ENCODE assay signal across 20 mouse cellular contexts in the genomic region with DNA sequence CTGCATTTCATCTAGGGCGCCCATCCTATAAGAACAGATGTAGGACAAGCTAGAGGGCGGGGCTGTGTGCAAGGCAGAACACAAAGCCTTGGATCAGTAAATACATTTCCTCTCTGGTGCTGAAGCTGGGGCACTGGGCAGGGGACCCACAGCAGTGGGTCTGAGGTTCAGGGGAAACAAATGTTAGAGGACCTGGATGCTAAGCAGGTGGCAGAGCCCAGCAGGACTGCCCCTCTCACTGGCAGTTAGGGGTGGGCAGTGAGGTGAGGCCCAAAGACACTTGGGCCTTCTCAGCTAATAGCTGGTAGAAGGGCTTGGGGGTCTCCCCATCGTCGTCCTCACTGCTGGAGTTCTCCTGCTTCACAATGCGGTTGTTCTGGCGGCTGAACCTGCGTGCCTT. TPM values are rescaled to one million over a fixed set of nuclear protein-coding genes. Genes with fewer than 3 reads are reported as not detected.
"Had no signal": no experiment of that assay in that cellular context is flagged by ENCODE, and none has a peak within 500 bp of the region (broad histone marks: within the 10 kb centered on the region; RNA-seq: fewer than 3 reads in every experiment).

No protein-coding gene starts in this region.

- H3K4me2 ChIP-seq: lung, embryonic 15.5 days; midbrain, embryonic 11.5 days; midbrain, embryonic 13.5 days; midbrain, embryonic 15.5 days; neural tube, embryonic 12.5 days; stomach, embryonic 15.5 days had no signal

- ATAC-seq: lung, postnatal 0 days; midbrain, embryonic 13.5 days; midbrain, embryonic 15.5 days had no signal

- H3K36me3 ChIP-seq: midbrain, embryonic 13.5 days; midbrain, embryonic 15.5 days; stomach, embryonic 15.5 days had no signal

- H3K4me3 ChIP-seq: lung, embryonic 15.5 days; megakaryocyte, embryonic 14.5 days; midbrain, embryonic 13.5 days; midbrain, embryonic 15.5 days; neural tube, embryonic 12.5 days; stomach, embryonic 15.5 days had no signal

- H3K27me3 ChIP-seq: lung, embryonic 15.5 days; neural tube, embryonic 12.5 days; stomach, embryonic 15.5 days had no signal

- H3K9me3 ChIP-seq: lung, embryonic 15.5 days; megakaryocyte, embryonic 14.5 days; midbrain, embryonic 13.5 days; midbrain, embryonic 15.5 days; neural tube, embryonic 12.5 days; stomach, embryonic 15.5 days had no signal

- DNase-seq: lung, adult 2 months; lung, postnatal 14 days; lung, postnatal 36 days; right cerebral cortex, postnatal 14 days; thymus, adult 2 months; thymus, postnatal 25 days; thymus, postnatal 4 days had no signal

- H3K9ac ChIP-seq: lung, embryonic 15.5 days; midbrain, embryonic 13.5 days; midbrain, embryonic 15.5 days; neural tube, embryonic 12.5 days; stomach, embryonic 15.5 days had no signal

- H3K27ac ChIP-seq: lung, embryonic 15.5 days; macrophage; midbrain, embryonic 13.5 days; midbrain, embryonic 15.5 days; neural tube, embryonic 12.5 days; stomach, embryonic 15.5 days; stomach, postnatal 0 days had no signal

RNA-seq across cellular contexts. Expression of a gene that starts 4.4 kb away (rescaled TPM):
- total RNA-seq: monocyte, adult 5-6 weeks; neutrophil, adult 5-6 weeks had no signal

RNA-seq across cellular contexts. Expression of a gene that starts 15.2 kb away (rescaled TPM):
- total RNA-seq: monocyte, adult 5-6 weeks had no signal

RNA-seq across cellular contexts. Expression of a gene that starts 19.4 kb away (rescaled TPM):
- total RNA-seq: monocyte, adult 5-6 weeks; neutrophil, adult 5-6 weeks had no signal
- polyA plus RNA-seq: lung, adult 2 months; macrophage; spleen, adult 2 months had no signal
